Mouse (Mus musculus) heart, postnatal 0 days (tissue): ENCODE measurements around the gene 1700029P11Rik.

Experiments
- CTCF ChIP-seq: IDR thresholded peaks from 2 replicates; pipeline ENCODE4 v1.5.1; 2016; ENCODE audit warnings: antibody characterized with exemption, control low read depth, low read depth
- EP300 ChIP-seq: IDR thresholded peaks from 2 replicates; pipeline ENCODE4 v1.6.1; 2016; ENCODE audit warnings: antibody characterized with exemption, low read depth

DNA sequence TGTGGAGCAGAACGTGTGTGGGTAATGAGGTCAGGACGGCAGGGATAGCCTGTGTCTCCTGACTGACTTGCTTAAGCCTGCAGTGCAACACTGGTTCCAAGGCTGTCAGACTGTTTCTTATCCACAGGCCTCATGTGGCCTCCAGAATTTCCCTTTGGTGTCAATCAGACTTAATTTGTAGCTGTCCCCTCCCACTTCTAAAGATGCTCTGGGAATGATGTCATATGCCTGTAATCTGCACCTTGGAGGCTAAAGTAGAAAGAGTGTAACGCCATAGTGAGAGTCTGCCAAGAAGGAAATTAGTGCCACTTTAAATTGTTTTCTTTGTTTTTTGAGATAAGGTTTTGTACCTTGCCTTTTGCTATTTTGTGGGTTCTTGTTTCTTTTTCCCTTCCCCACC is 38.9 kb downstream of the 1700029P11Rik start:
- TF ChIP-seq CTCF (no peak), EP300 (no peak)
